Mouse (Mus musculus): ENCODE measurements at regions not wholly inside any gene's neighbourhood (a gene's known extent, or its start where the extent isn't known, plus 50 kb on each side); places are given as distances from the start of the nearest gene placed in this dataset.

DNA sequence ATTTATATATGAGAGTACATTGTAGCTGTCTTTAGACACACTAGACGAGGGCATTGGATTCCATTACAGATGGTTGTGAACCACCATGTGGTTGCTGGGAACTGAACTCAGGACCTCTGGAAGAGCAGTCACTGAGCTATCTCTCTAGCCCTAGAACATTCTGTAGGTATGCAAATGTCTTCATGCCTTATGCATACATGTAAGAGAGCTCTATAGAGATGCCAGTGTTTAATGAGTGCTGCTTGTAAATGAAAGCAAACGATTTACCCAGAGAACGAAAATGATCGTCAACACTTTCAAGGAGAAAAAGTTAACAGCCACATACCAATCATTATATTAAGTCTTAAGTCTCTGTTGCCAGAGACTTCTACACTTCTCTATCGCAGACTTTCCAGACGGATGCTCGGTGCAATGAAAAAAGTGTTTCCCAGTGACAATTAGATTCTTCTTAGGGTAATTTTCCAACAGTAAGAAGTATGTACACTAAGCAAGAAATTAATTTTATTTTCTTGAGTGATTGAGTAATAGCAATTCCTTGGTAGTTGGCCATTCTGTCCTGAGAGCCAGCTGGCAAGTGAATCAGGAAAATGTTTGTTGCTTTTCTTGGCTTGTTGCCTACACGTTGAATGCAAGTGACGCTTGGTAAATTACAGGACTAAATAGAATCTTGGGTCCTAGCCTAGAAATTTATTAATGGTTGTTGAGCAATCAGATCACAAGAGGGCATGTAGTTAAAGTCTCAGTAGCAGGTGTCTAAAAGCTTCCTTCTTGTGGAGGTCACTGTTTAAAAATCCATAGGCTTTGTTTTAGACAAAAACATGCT lies 366.3 kb downstream of the Cntnap4 start:
- TF ChIP-seq CTCF (IDR thresholded peaks at IDR 0.05; ENCODE audit: control insufficient read depth, insufficient read depth, insufficient replicate concordance, low read depth, low read length) (no peak), POLR2A (IDR thresholded peaks at IDR 0.05; ENCODE audit: control insufficient read depth, low read depth, low read length) (no peak)

Measured in testis, adult 2 months (tissue).